Mouse (Mus musculus) hindbrain, embryonic 12.5 days (tissue): ENCODE results near the gene Plscr1. TPM values are rescaled to one million over a fixed set of nuclear protein-coding genes. Genes with fewer than 3 reads are reported as not detected.

Experiments
- ATAC-seq: fragments of 200-750 bp; cut with Nextera tagmentation; 2 replicates; pipeline ENCODE4 v1.8.0; 2017; ENCODE audit warnings: moderate TSS enrichment; ENCODE audit not compliant: low FRiP score
- H3K27ac ChIP-seq: fragments of 300-500 bp; sonication (generic); 2 replicates; pipeline ENCODE4 v1.5.1; 2016; ENCODE audit warnings: mild to moderate bottlenecking
- H3K27me3 ChIP-seq: fragments of 300-500 bp; sonication (generic); 2 replicates; pipeline ENCODE4 v1.6.1; 2016; ENCODE audit warnings: mild to moderate bottlenecking
- H3K36me3 ChIP-seq: fragments of 300-500 bp; sonication (generic); 2 replicates; pipeline ENCODE4 v1.6.1; 2016; ENCODE audit warnings: mild to moderate bottlenecking
- H3K4me1 ChIP-seq: fragments of 300-500 bp; sonication (generic); 2 replicates; pipeline ENCODE4 v1.6.1; 2016
- H3K4me2 ChIP-seq: fragments of 300-500 bp; sonication (generic); replicated peaks from 2 replicates; pipeline ENCODE4 v1.6.1; 2016; ENCODE audit warnings: mild to moderate bottlenecking
- H3K4me3 ChIP-seq: fragments of 300-500 bp; sonication (generic); 2 replicates; pipeline ENCODE4 v1.5.1; 2016; ENCODE audit warnings: mild to moderate bottlenecking
- H3K9ac ChIP-seq: fragments of 300-500 bp; sonication (generic); 2 replicates; pipeline ENCODE4 v1.6.1; 2016; ENCODE audit warnings: mild to moderate bottlenecking, moderate library complexity
- H3K9me3 ChIP-seq: fragments of 300-500 bp; sonication (generic); replicated peaks from 2 replicates; pipeline ENCODE4 v1.6.1; 2016; ENCODE audit warnings: mild to moderate bottlenecking
- WGBS: fragments of 180-500 bp; shearing (Covaris S2); methylation state at CpG from one replicate; pipeline ENCODE4 v1.1.7; 2016; 5-methylcytosine and 5-hydroxymethylcytosine counted together
- polyA plus RNA-seq: library from polyadenylated mRNA; unstranded; fragments of >200 nt; fragmentation: Nextera tagmentation; extraction: Ambion mirVana; gene quantifications from 2 replicates; pipeline ENCODE4 v1.2.1, GENCODE M21; 2016

Gene Plscr1
- 20.8 and 21.8 TPM in 2 replicates for polyA plus RNA-seq

DNA sequence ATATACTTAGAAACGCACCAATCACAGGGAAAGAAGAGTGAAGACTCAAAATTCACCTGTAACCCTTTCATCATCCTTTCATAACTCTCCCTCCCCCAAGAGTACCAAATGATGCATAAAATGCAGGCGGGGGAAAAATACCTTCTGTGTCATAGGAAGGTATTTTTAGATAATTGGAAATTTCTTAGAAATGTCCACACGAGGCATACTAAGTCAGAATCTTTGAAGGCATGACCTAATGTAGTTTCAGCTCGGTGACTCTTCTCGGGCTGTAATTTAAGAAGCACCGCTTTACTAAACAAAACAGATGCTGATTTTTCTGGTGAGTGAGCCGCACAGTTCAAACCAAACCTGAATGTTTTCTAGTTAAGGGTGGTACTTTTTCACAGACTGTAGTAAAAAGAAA, at the start of gene Plscr1:
Gene Plscr1 (plus strand): TSS at position 304 of the 406 bp plus-strand sequence.
- WGBS = 44% methylated on average over 7 of the region's 7 CpGs
- H3K27me3 ChIP-seq = no peaks in the 10 kb centered on the region
- H3K4me3 ChIP-seq = peak within 1 kb of the TSS; percentile 63
- peak within 1 kb of the TSS; percentile 81 for H3K27ac ChIP-seq
- no peak for ATAC-seq
- no peaks in the 10 kb centered on the region for H3K9me3 ChIP-seq
- peak within 1 kb of the TSS; percentile 69 for H3K9ac ChIP-seq
- H3K4me2 ChIP-seq = peak within 1 kb of the TSS; percentile 77
- no peaks in the 10 kb centered on the region for H3K36me3 ChIP-seq
- H3K4me1 ChIP-seq = 0 out of 2 replicates have a peak, but pooled peaks cover 7% of the 10 kb centered on the region

DNA sequence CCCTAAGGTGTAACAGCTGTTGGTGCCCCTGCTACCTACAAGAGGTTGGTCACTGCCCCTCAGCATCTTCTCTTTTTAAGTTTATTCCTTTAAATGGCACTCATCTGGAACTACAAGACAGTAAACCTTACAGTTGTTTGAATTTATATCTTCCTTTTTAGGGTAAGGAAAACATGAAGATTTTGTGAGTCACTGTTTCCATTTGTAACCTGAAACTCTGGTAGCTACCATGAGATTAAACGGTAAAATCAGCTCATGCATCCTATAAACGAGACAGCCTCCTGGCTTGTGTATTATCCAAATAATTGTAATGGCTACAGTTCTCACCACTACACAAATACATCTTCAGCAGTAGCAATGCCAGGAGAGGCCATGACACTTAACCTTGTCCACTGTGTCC, 45.2 kb upstream of the Plscr1 start:
- no peak for ATAC-seq
- H3K27me3 ChIP-seq = no peaks in the 10 kb centered on the region
- no peak overlapping the region for H3K27ac ChIP-seq
- no peak overlapping the region for H3K4me2 ChIP-seq
- 70% methylated on average over 2 of the region's 2 CpGs for WGBS
- H3K4me3 ChIP-seq = no peak overlapping the region
- no peaks in the 10 kb centered on the region for H3K9me3 ChIP-seq
- no peaks in the 10 kb centered on the region for H3K4me1 ChIP-seq
- H3K36me3 ChIP-seq = no peaks in the 10 kb centered on the region
- no peak overlapping the region for H3K9ac ChIP-seq

DNA sequence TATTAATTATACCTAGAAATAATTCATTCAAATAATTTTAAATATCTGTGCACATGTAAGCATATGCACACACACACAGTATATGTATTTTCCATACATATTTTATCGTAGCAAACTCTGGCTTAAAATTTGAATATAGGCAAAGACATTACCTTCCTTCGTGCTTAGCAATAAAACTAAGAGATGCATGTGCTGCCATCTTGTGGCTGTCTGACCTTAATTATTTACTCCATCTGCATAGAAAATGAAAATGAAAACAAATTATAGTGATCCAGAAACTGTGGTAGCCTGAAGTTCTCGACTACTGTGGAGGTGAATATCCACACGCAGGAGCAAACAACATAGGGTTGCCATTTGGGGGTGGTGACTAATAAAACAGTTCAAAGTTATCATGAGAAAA, 42.2 kb upstream of the Plscr1 start:
- Histone ChIP-seq H3K27me3 (no peaks in the 10 kb centered on the region), H3K4me2 (no peak overlapping the region), H3K36me3 (no peaks in the 10 kb centered on the region), H3K9me3 (no peaks in the 10 kb centered on the region), H3K27ac (no peak overlapping the region), H3K4me1 (no peaks in the 10 kb centered on the region), H3K4me3 (no peak overlapping the region), H3K9ac (no peak overlapping the region)
- ATAC-seq = no peak
- WGBS = 51% methylated on average over 4 of the region's 4 CpGs

DNA sequence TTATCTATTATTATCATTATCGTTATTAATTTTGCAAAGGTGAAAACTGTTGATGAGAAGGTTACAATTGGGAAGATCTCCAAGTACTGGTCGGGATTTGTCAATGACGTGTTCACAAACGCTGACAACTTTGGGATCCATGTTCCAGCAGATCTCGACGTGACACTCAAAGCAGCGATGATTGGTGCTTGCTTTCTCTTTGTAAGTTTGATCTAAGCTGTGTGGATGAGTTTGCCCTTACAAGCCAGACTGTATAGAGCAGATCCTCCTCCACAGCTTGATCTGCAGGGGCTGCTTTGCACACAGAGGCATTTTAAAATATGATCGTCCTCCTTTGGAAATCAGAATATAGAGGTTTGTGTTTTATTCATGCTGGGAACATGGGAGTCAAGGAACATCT, 41.8 kb upstream of the Plscr1 start:
- Histone ChIP-seq H3K9me3 (no peaks in the 10 kb centered on the region), H3K27ac (no peak overlapping the region), H3K4me2 (no peak overlapping the region), H3K4me1 (no peaks in the 10 kb centered on the region), H3K4me3 (no peak overlapping the region), H3K36me3 (no peaks in the 10 kb centered on the region), H3K27me3 (no peaks in the 10 kb centered on the region), H3K9ac (no peak overlapping the region)
- ATAC-seq = no peak
- 82% methylated on average over 8 of the region's 8 CpGs for WGBS

DNA sequence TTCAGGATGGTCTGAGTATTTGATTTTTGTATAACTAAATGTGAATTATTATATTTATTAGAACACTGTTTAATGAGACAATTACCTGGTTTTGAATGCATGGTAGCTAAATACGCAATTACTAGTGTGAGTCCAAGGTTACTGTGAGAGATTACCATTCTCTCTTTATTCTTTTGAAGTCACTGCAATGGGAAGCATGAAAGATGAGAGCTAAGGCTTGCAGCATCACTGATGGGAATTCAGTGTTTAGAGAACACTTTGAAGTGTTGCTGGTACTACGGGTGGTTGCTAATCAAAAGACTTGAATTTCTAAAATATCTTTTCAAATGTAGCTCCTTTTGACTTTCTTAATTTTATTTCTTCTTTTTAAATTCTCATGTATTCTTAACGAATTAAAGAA, 39.7 kb upstream of the Plscr1 start:
- H3K4me1 ChIP-seq = no peaks in the 10 kb centered on the region
- H3K27ac ChIP-seq = no peak overlapping the region
- 73% methylated on average over 3 of the region's 3 CpGs for WGBS
- no peak overlapping the region for H3K9ac ChIP-seq
- no peak overlapping the region for H3K4me2 ChIP-seq
- no peaks in the 10 kb centered on the region for H3K27me3 ChIP-seq
- H3K9me3 ChIP-seq = no peaks in the 10 kb centered on the region
- no peak for ATAC-seq
- no peaks in the 10 kb centered on the region for H3K36me3 ChIP-seq
- H3K4me3 ChIP-seq = no peak overlapping the region

DNA sequence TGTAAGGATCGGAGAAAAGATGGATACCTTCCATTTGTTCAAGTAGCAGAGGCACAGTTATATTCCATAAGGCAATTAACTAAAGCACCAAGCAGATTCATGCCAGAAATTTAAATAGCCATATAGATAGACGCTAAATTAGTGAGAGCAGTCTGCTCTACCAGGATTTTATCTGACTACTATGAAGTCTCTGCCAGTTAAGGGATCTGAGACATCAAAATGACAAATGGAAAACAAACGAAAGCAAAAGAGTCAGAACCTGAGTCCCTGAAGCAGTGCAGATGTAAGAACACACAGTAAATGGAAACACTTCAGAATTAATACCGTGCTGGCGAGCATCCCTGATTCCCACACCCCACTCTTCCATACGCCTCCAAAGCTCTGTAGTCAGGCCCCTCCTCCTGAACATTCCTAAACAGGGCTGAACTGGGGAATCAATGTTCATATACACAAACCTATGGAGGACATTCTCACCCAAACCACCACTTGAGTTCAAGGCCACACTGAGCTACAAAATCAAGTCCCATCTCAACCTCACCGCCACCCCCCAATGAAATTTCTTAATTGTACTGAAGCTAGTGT, 39.1 kb upstream of the Plscr1 start:
- no peaks in the 10 kb centered on the region for H3K36me3 ChIP-seq
- H3K9me3 ChIP-seq = no peaks in the 10 kb centered on the region
- ATAC-seq = no peak
- H3K4me2 ChIP-seq = no peak overlapping the region
- 83% methylated on average over 7 of the region's 7 CpGs for WGBS
- H3K27me3 ChIP-seq = no peaks in the 10 kb centered on the region
- no peak overlapping the region for H3K27ac ChIP-seq
- no peaks in the 10 kb centered on the region for H3K4me1 ChIP-seq
- H3K4me3 ChIP-seq = no peak overlapping the region
- no peak overlapping the region for H3K9ac ChIP-seq

DNA sequence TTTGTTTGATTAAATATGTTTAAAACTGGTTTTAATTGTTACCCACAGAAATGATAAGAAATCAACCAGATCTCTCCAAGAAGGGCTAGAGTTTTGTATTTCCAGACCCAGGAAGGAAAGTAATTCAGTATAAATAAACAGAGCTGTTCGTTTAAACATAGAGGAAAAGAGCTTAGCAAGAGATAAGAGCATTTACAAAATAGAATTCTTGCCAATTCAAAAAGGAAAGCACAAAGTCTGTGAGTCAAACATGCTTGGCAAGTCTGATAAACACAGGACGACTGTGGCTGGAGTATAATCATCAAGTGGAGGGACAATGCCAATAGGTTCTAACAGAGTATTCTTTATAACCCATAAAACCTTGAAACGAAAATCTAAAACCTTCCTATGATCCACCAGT, 38.5 kb upstream of the Plscr1 start:
- Histone ChIP-seq H3K27me3 (no peaks in the 10 kb centered on the region), H3K27ac (no peak overlapping the region), H3K4me3 (no peak overlapping the region), H3K4me2 (no peak overlapping the region), H3K36me3 (no peaks in the 10 kb centered on the region), H3K9ac (no peak overlapping the region), H3K4me1 (no peaks in the 10 kb centered on the region), H3K9me3 (no peaks in the 10 kb centered on the region)
- no peak for ATAC-seq
- 75% methylated on average over 3 of the region's 3 CpGs for WGBS

DNA sequence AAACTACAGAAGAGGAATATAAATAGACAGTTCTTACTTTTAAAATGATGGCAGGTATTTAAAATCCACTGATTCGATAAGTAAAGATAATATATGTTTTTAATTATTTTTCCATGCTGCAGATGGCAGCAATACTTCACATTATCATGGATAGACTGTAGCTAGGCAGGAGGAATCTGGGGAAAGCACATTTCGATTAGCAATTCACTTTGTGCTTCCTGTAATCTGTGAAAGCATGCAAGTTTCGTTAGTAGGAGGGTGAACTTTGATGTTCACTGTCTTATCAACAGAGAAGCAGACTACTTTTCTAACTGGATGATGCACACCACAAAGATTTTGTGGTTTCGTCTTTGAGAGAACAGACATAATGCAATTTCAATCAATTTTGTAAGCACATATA, 32.1 kb upstream of the Plscr1 start:
- WGBS = 82% methylated on average over 4 of the region's 4 CpGs
- Histone ChIP-seq H3K9me3 (no peaks in the 10 kb centered on the region), H3K36me3 (no peaks in the 10 kb centered on the region), H3K4me2 (no peak overlapping the region), H3K27ac (no peak overlapping the region), H3K9ac (no peak overlapping the region), H3K27me3 (no peaks in the 10 kb centered on the region), H3K4me3 (no peak overlapping the region), H3K4me1 (no peaks in the 10 kb centered on the region)
- no peak for ATAC-seq

DNA sequence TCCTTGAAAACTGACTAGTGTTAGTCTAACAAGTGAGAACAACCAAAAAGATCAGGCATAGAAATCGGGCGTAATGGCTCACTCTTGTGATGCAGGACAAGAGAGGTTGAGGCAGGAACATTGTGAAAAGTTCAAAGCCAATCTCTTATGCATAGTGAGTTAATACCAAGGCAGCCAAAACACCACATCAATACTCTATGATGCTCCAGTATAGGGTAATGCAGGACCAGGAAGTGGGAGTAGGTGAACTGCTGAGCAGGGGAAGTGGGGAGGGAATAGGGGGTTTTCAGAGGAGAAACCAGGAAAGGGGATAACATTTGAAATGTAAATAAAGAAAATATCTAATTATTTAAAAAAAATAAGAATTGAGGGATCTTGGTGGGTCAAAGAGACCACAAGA, 31.7 kb upstream of the Plscr1 start:
- Histone ChIP-seq H3K9me3 (no peaks in the 10 kb centered on the region), H3K27me3 (no peaks in the 10 kb centered on the region), H3K4me3 (no peak overlapping the region), H3K4me1 (no peaks in the 10 kb centered on the region), H3K4me2 (no peak overlapping the region), H3K27ac (no peak overlapping the region), H3K9ac (no peak overlapping the region), H3K36me3 (no peaks in the 10 kb centered on the region)
- ATAC-seq = no peak
- WGBS = 93% methylated on average over 2 of the region's 2 CpGs

DNA sequence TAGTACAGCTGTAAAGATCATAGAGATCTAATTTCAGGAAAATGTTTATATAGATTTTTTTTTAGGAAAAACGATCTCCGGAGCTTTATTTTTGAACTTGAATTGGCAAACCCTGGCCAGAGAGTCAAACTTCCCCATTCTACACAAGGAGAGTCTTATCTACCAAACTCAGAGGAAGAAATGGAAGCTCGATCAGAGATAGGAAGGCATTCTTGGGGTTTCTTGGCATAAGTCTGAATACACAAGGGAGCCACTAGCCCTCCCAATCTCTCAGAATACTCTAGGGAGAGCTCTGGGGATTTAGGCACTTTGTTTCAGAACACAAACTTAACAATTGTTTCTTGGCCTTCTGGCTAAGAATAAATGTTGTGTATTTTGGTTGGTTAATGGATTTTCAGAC, 29.4 kb upstream of the Plscr1 start:
- no peak overlapping the region for H3K4me2 ChIP-seq
- 84% methylated on average over 3 of the region's 3 CpGs for WGBS
- no peaks in the 10 kb centered on the region for H3K4me1 ChIP-seq
- no peak overlapping the region for H3K27ac ChIP-seq
- ATAC-seq = no peak
- H3K9ac ChIP-seq = no peak overlapping the region
- H3K27me3 ChIP-seq = no peaks in the 10 kb centered on the region
- H3K4me3 ChIP-seq = no peak overlapping the region
- H3K9me3 ChIP-seq = no peaks in the 10 kb centered on the region
- H3K36me3 ChIP-seq = no peaks in the 10 kb centered on the region

DNA sequence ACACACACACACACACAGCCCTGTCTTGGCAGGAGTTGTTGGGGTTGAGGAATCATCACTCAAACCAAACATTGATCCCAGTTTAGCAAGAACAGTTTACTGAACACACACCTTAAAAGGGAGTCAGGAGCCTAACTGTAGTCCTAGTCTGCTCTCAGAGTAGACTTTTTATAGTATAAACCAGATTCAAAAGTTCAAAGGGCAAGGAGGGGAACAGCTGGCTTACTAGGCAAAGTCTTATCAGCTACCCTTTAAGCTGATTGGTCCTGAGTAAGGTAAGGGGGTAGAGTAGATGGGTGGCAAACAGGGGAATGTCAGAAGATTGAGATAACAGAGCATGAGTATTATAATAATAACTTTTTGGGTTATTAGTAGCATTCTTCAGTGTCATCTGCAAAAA, 28.1 kb upstream of the Plscr1 start:
- Histone ChIP-seq H3K27me3 (no peaks in the 10 kb centered on the region), H3K27ac (no peak overlapping the region), H3K4me1 (no peaks in the 10 kb centered on the region), H3K9ac (no peak overlapping the region), H3K36me3 (no peaks in the 10 kb centered on the region), H3K9me3 (no peaks in the 10 kb centered on the region), H3K4me3 (no peak overlapping the region), H3K4me2 (no peak overlapping the region)
- no peak for ATAC-seq

DNA sequence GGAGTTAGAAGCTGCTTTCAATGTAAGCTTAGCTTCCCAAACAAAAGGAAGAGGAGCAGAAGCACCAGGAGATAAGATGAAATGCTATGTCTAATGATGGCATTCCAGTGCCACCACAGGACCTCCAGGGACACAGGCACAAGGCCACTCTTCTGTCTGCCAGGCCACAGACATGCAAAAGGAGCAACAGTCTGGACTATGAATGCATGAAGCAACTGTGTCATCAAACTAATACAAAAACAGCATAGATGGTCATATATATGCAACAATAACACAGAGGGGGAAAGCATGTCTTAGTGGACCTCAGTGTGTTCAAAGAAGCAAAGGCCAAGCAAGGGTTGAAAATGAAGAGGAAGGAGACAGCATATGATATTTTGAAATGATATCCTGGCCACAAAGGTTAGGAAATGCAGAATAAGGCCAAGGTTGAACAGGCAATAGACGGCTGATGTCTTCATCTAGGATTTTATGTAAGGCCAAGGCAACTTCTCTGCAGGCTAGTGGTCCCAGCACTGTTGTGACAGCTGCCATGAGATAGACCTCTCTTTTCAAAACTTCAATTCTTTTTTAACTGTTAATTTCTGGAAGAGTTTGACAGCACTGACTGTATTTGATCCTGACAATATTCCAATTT, 24.8 kb upstream of the Plscr1 start:
- Histone ChIP-seq H3K9me3 (no peaks in the 10 kb centered on the region), H3K4me2 (no peak overlapping the region), H3K9ac (no peak overlapping the region), H3K36me3 (no peaks in the 10 kb centered on the region), H3K27ac (no peak overlapping the region), H3K4me1 (no peaks in the 10 kb centered on the region), H3K27me3 (no peaks in the 10 kb centered on the region), H3K4me3 (no peak overlapping the region)
- 94% methylated on average over 1 of the region's 1 CpGs for WGBS
- ATAC-seq = no peak

DNA sequence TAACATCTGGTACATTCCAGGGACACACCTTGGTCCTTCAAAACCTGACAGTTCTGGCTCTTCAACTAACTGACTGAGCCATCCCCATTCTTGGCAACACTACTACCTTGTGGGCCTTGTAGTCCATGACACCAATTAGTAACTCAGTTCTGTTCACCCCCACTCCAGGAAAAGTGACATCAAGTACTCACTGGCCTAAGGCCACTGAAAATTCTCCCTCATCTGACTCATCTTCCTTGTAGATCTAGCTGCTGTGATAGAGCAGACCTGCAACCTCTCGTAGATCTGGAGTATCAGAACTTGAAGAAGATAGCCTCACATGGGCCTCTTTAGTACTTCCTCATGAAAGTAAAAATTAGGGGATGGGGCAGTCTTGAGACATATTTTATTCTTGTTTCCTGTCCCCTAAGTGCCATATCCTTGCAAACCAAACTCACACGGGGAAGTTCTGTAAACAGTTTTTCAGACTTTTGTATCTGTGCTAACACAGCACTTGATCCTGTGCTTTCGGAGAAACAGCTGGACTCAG, 23.4 kb upstream of the Plscr1 start:
- ATAC-seq = no peak
- no peaks in the 10 kb centered on the region for H3K27me3 ChIP-seq
- no peak overlapping the region for H3K4me2 ChIP-seq
- H3K27ac ChIP-seq = no peak overlapping the region
- no peak overlapping the region for H3K4me3 ChIP-seq
- no peaks in the 10 kb centered on the region for H3K4me1 ChIP-seq
- 85% methylated on average over 3 of the region's 3 CpGs for WGBS
- H3K9ac ChIP-seq = no peak overlapping the region
- no peaks in the 10 kb centered on the region for H3K9me3 ChIP-seq
- H3K36me3 ChIP-seq = no peaks in the 10 kb centered on the region
